Mouse (Mus musculus): ENCODE measurements around the gene Cntn4.

GRCm38 (mm10) chr6:106200974-106201373, 523.5 kb downstream of the Cntn4 start:
- TF ChIP-seq POLR2A (IDR thresholded peaks at IDR 0.05; ENCODE audit: borderline replicate concordance, control insufficient read depth, low read depth, low read length) (no peak), CTCF (IDR thresholded peaks at IDR 0.05; ENCODE audit: control insufficient read depth, insufficient read depth, low read length) (no peak)

Data from bone marrow, adult 2 months (tissue).